Mouse (Mus musculus): Measurements from ENCODE around the gene Eral1. TPM values are rescaled to one million over a fixed set of nuclear protein-coding genes. Genes with fewer than 3 reads are reported as not detected.

Gene Eral1
- polyA plus RNA-seq, 1 experiment from 2014 or later, result 25.0 TPM

- Histone ChIP-seq H3K27ac (no peak overlapping the region), H3K9me3 (replicated peaks; ENCODE audit: low read length) (no peaks in the 10 kb centered on the region), H3K27me3 (ENCODE audit: insufficient read depth, low read length) (no peaks in the 10 kb centered on the region), H3K4me3 (replicated peaks; ENCODE audit: low read depth, low read length) (no peak overlapping the region), H3K4me2 (ENCODE audit: low read length) (no peak overlapping the region), H3K9ac (ENCODE audit: low read depth, low read length) (no peak overlapping the region), H3K36me3 (ENCODE audit: insufficient read depth, low read length) (no peaks in the 10 kb centered on the region), H3K4me1 (replicated peaks; ENCODE audit: insufficient read depth, low read length) (peaks cover 9% of the 10 kb centered on the region; the same call in 1 of the 2 replicates)
- no peak for ATAC-seq (replicated peaks; ENCODE audit: low FRiP score, low read depth)
- 30% methylated on average over 5 of the region's 5 CpGs for WGBS
- peak; percentile 47 for DNase-seq (ENCODE audit: low spot score)
- no peak for TF ChIP-seq CTCF (IDR thresholded peaks at IDR 0.05; ENCODE audit: low read depth)
Measured at GRCm38 (mm10) chr11:78121176-78121575, 41.0 kb upstream of the Eral1 start.

- no peak overlapping the region for H3K9ac ChIP-seq (ENCODE audit: low read depth, low read length)
- H3K27ac ChIP-seq, result no peak overlapping the region
- H3K4me2 ChIP-seq (ENCODE audit: low read length), result no peak overlapping the region
- 63% methylated on average over 8 of the region's 8 CpGs for WGBS
- H3K36me3 ChIP-seq (ENCODE audit: insufficient read depth, low read length), result no peaks in the 10 kb centered on the region
- no peak overlapping the region for H3K4me3 ChIP-seq (replicated peaks; ENCODE audit: low read depth, low read length)
- no peaks in the 10 kb centered on the region for H3K9me3 ChIP-seq (replicated peaks; ENCODE audit: low read length)
- H3K27me3 ChIP-seq (ENCODE audit: insufficient read depth, low read length), result no peaks in the 10 kb centered on the region
- no peak for TF ChIP-seq CTCF (IDR thresholded peaks at IDR 0.05; ENCODE audit: low read depth)
- ATAC-seq (replicated peaks; ENCODE audit: low FRiP score, low read depth) (no peak), DNase-seq (ENCODE audit: low spot score) (no peak)
- peaks cover 9% of the 10 kb centered on the region; the same call in 1 of the 2 replicates for H3K4me1 ChIP-seq (replicated peaks; ENCODE audit: insufficient read depth, low read length)
Measured at GRCm38 (mm10) chr11:78119898-78120297, 39.7 kb upstream of the Eral1 start.

GRCm38 (mm10) chr11:78118467-78118866 lies 38.3 kb upstream of the Eral1 start:
- no peak for TF ChIP-seq CTCF (IDR thresholded peaks at IDR 0.05; ENCODE audit: low read depth)
- Histone ChIP-seq H3K27ac (no peak overlapping the region), H3K27me3 (ENCODE audit: insufficient read depth, low read length) (no peaks in the 10 kb centered on the region), H3K9ac (ENCODE audit: low read depth, low read length) (no peak overlapping the region), H3K9me3 (replicated peaks; ENCODE audit: low read length) (no peaks in the 10 kb centered on the region), H3K4me2 (ENCODE audit: low read length) (no peak overlapping the region), H3K4me1 (replicated peaks; ENCODE audit: insufficient read depth, low read length) (peaks cover 9% of the 10 kb centered on the region; the same call in 1 of the 2 replicates), H3K4me3 (replicated peaks; ENCODE audit: low read depth, low read length) (no peak overlapping the region), H3K36me3 (ENCODE audit: insufficient read depth, low read length) (no peaks in the 10 kb centered on the region)
- ATAC-seq (replicated peaks; ENCODE audit: low FRiP score, low read depth) (no peak), DNase-seq (ENCODE audit: low spot score) (no peak)

- H3K4me3 ChIP-seq (replicated peaks; ENCODE audit: low read depth, low read length), result peak overlapping the region; percentile 70
- H3K4me2 ChIP-seq (ENCODE audit: low read length), result peak overlapping the region; percentile 81
- ATAC-seq (replicated peaks; ENCODE audit: low FRiP score, low read depth), result no peak
- H3K4me1 ChIP-seq (replicated peaks; ENCODE audit: insufficient read depth, low read length), result peaks cover 9% of the 10 kb centered on the region; the same call in 1 of the 2 replicates
- WGBS, result 16% methylated on average over 5 of the region's 5 CpGs
- peak overlapping the region; percentile 81 for H3K27ac ChIP-seq
- no peak for TF ChIP-seq CTCF (IDR thresholded peaks at IDR 0.05; ENCODE audit: low read depth)
- DNase-seq (ENCODE audit: low spot score), result no peak
- H3K27me3 ChIP-seq (ENCODE audit: insufficient read depth, low read length), result no peaks in the 10 kb centered on the region
- H3K9ac ChIP-seq (ENCODE audit: low read depth, low read length), result peak overlapping the region; percentile 69
- no peaks in the 10 kb centered on the region for H3K36me3 ChIP-seq (ENCODE audit: insufficient read depth, low read length)
- no peaks in the 10 kb centered on the region for H3K9me3 ChIP-seq (replicated peaks; ENCODE audit: low read length)
Measured at GRCm38 (mm10) chr11:78116146-78116410, 35.9 kb upstream of the Eral1 start.

GRCm38 (mm10) chr11:78115367-78116145 lies 35.4 kb upstream of the Eral1 start:
- DNase-seq (ENCODE audit: low spot score), result peak; percentile 99

GRCm38 (mm10) chr11:78114676-78115366 lies 34.6 kb upstream of the Eral1 start:
- DNase-seq (ENCODE audit: low spot score) (peak; percentile 15), ATAC-seq (replicated peaks; ENCODE audit: low FRiP score, low read depth) (no peak)
- Histone ChIP-seq H3K9me3 (replicated peaks; ENCODE audit: low read length) (no peaks in the 10 kb centered on the region), H3K4me3 (replicated peaks; ENCODE audit: low read depth, low read length) (peak overlapping the region; percentile 70), H3K9ac (ENCODE audit: low read depth, low read length) (peak overlapping the region; percentile 69), H3K36me3 (ENCODE audit: insufficient read depth, low read length) (no peaks in the 10 kb centered on the region), H3K4me2 (ENCODE audit: low read length) (peak overlapping the region; percentile 81), H3K27me3 (ENCODE audit: insufficient read depth, low read length) (no peaks in the 10 kb centered on the region), H3K27ac (peak overlapping the region; percentile 84; the same call in 1 of the 2 replicates), H3K4me1 (replicated peaks; ENCODE audit: insufficient read depth, low read length) (peaks cover 7% of the 10 kb centered on the region; the same call in 1 of the 2 replicates)
- WGBS, result 6% methylated on average over 19 of the region's 19 CpGs
- TF ChIP-seq CTCF (IDR thresholded peaks at IDR 0.05; ENCODE audit: low read depth), result no peak

More at GRCm38 (mm10) chr11:78115367-78116145, 35.4 kb upstream of the Eral1 start:
- Histone ChIP-seq H3K9me3 (replicated peaks; ENCODE audit: low read length) (no peaks in the 10 kb centered on the region), H3K9ac (ENCODE audit: low read depth, low read length) (peak overlapping the region; percentile 69), H3K4me1 (replicated peaks; ENCODE audit: insufficient read depth, low read length) (peaks cover 9% of the 10 kb centered on the region; the same call in 1 of the 2 replicates), H3K4me2 (ENCODE audit: low read length) (peak overlapping the region; percentile 81), H3K4me3 (replicated peaks; ENCODE audit: low read depth, low read length) (peak overlapping the region; percentile 70), H3K27ac (peak overlapping the region; percentile 84), H3K27me3 (ENCODE audit: insufficient read depth, low read length) (no peaks in the 10 kb centered on the region), H3K36me3 (ENCODE audit: insufficient read depth, low read length) (no peaks in the 10 kb centered on the region)
- under 1% methylated on average over 36 of the region's 37 CpGs for WGBS
- peak; percentile 100 for ATAC-seq (replicated peaks; ENCODE audit: low FRiP score, low read depth)
- TF ChIP-seq CTCF (IDR thresholded peaks at IDR 0.05; ENCODE audit: low read depth), result no peak
